Mouse (Mus musculus): ENCODE measurements around the gene Ptgir. TPM values are rescaled to one million over a fixed set of nuclear protein-coding genes. Genes with fewer than 3 reads are reported as not detected.
A peak's percentile ranks its signal among the peaks of the same experiment; 100 is the strongest.

Ptgir gene
- polyA plus RNA-seq, 1 experiment from 2014 or later = 1.2 TPM

DNA sequence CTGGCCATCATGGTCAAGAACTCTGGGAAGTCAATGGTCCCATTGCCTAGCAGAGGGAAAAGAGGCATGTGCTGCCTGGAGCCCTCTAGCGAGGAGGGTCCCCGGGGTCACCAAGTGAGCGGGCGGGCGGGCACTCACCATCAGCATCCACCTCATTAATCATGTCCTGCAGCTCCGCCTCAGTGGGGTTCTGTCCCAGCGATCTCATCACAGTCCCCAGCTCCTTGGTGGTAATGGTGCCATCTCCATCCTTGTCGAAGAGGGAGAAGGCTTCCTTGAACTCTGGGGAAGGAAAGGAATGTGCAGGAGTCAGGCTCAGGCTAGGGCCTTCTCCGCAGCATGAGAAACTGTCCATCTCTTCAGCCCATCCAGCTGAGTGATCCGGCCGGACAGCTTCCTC lies 11.2 kb downstream of the Ptgir start:
- 88% methylated on average over 11 of the region's 11 CpGs for WGBS
- peaks cover 47% of the 10 kb centered on the region for H3K4me1 ChIP-seq
- no peak for ATAC-seq (ENCODE audit: insufficient number of reproducible peaks, insufficient read depth, low FRiP score, low TSS enrichment, low read depth)

DNA sequence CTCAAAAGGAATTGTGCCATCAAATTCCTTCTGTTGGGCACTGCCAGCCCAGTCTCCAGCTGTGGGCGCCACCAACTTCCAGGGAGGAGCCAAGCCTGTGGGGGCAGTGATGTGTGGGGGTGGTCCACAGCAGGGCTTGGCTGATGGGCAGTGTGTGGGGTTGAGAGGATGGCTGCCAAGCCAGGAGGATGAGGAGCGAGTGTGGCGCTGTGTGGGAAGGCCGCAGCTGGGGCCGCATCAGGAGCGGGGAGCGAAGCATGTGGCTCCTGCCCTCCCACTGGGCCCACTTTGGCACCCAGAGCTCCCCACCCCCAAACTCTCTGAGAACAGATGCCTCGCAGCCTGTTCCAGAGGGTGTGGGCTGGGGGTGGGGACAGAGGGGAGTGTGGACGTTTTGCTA lies 11.7 kb downstream of the Ptgir start:
- Histone ChIP-seq H3K4me3 (no peak overlapping the region), H3K9me3 (no peaks in the 10 kb centered on the region), H3K4me2 (no peak overlapping the region), H3K27me3 (no peaks in the 10 kb centered on the region), H3K9ac (0 out of 2 replicates have a peak overlapping the region, but pooled peaks have one; percentile 11), H3K36me3 (peaks cover 61% of the 10 kb centered on the region), H3K27ac (no peak overlapping the region), H3K4me1 (peaks cover 51% of the 10 kb centered on the region)
- 89% methylated on average over 9 of the region's 9 CpGs for WGBS
- ATAC-seq (ENCODE audit: insufficient number of reproducible peaks, insufficient read depth, low FRiP score, low TSS enrichment, low read depth) = no peak

More for the DNA sequence above, 11.2 kb downstream of the Ptgir start:
- Histone ChIP-seq H3K9ac (no peak overlapping the region), H3K4me3 (no peak overlapping the region), H3K36me3 (peaks cover 61% of the 10 kb centered on the region), H3K27me3 (no peaks in the 10 kb centered on the region), H3K27ac (no peak overlapping the region), H3K9me3 (no peaks in the 10 kb centered on the region), H3K4me2 (no peak overlapping the region)

DNA sequence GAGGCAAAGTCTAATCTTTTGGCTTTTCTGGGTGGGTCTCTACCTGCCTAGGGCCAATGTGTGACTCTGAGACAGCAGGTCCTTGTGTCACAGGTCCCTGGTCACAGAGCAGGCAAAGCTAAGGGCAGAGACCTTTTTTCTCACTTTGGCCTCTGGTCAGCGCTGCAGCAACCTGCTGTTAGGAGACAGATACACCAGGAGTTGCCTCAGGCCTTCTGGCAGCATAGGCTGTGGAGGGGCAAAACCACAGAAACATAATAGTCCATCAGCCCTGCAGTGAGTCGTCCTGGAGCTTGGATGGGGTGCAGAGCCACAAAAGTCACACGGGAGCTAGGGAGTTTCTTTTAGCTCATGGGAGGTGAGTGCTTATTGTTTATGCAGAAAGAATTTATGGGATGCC lies 12.4 kb downstream of the Ptgir start:
- H3K27me3 ChIP-seq = no peaks in the 10 kb centered on the region
- peaks cover 51% of the 10 kb centered on the region for H3K4me1 ChIP-seq
- no peak overlapping the region for H3K4me2 ChIP-seq
- ATAC-seq (ENCODE audit: insufficient number of reproducible peaks, insufficient read depth, low FRiP score, low TSS enrichment, low read depth) = no peak
- peaks cover 61% of the 10 kb centered on the region for H3K36me3 ChIP-seq
- 69% methylated on average over 3 of the region's 3 CpGs for WGBS
- H3K9ac ChIP-seq = no peak overlapping the region
- no peak overlapping the region for H3K27ac ChIP-seq
- H3K4me3 ChIP-seq = no peak overlapping the region
- H3K9me3 ChIP-seq = no peaks in the 10 kb centered on the region

DNA sequence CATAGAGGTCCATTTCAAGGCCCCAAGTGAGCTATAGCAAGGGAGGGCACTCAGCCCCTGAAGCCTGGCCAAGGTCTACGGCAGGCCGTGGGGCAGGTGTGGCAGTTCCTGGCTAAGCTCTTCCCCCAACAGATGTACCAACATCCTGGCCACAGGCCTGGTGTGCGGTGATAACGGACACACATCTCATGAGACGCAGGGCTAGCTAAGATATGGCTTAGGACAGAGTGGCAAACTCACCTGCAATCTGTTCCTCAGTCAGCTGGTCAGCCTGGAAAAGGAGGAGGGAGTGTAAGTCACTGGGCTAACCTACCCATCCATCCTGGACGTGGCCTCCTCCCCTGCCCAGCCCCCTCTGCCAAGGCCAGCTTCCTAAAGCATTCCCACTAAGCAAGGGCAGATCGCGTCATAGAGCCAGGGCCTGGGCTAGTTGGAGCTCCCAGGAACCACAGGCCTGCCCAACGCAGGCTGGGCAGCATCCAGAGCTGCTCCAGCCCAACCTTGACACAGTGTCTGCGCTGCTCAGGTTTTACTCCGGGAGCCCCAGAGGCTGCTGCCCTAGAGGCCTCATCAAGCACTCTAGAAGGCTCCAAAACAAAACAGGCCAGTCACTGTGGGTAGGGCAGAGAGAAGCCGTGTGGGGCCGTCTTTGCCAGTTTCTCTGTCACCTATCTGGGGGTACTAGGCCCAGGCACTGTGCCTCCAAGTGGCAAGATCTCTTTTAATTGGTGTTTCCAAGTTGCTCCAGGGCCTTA lies 13.3 kb downstream of the Ptgir start:
- Histone ChIP-seq H3K4me2 (peak overlapping the region; percentile 90), H3K27me3 (no peaks in the 10 kb centered on the region), H3K9ac (peak overlapping the region; percentile 65), H3K27ac (peak overlapping the region; percentile 71), H3K4me1 (peaks cover 48% of the 10 kb centered on the region), H3K36me3 (peaks cover 56% of the 10 kb centered on the region), H3K9me3 (no peaks in the 10 kb centered on the region), H3K4me3 (peak overlapping the region; percentile 16)
- ATAC-seq (ENCODE audit: insufficient number of reproducible peaks, insufficient read depth, low FRiP score, low TSS enrichment, low read depth) = no peak
- WGBS = 76% methylated on average over 13 of the region's 13 CpGs

GRCm38 (mm10) chr7:16920150-16920579 lies 13.9 kb downstream of the Ptgir start:
- Histone ChIP-seq H3K4me2 (peak overlapping the region; percentile 90), H3K9ac (peak overlapping the region; percentile 65), H3K27ac (peak overlapping the region; percentile 71), H3K36me3 (peaks cover 50% of the 10 kb centered on the region), H3K27me3 (no peaks in the 10 kb centered on the region), H3K4me3 (peak overlapping the region; percentile 16), H3K4me1 (peaks cover 48% of the 10 kb centered on the region), H3K9me3 (no peaks in the 10 kb centered on the region)
- no peak for ATAC-seq (ENCODE audit: insufficient number of reproducible peaks, insufficient read depth, low FRiP score, low TSS enrichment, low read depth)
- 64% methylated on average over 7 of the region's 7 CpGs for WGBS

- H3K9ac ChIP-seq = peak overlapping the region; percentile 98
- peaks cover 41% of the 10 kb centered on the region for H3K36me3 ChIP-seq
- peak overlapping the region; percentile 90 for H3K4me2 ChIP-seq
- no peaks in the 10 kb centered on the region for H3K9me3 ChIP-seq
- H3K27ac ChIP-seq = peak overlapping the region; percentile 96
- H3K4me1 ChIP-seq = peaks cover 48% of the 10 kb centered on the region
- 25% methylated on average over 21 of the region's 21 CpGs for WGBS
- no peaks in the 10 kb centered on the region for H3K27me3 ChIP-seq
- H3K4me3 ChIP-seq = peak overlapping the region; percentile 94
- no peak for ATAC-seq (ENCODE audit: insufficient number of reproducible peaks, insufficient read depth, low FRiP score, low TSS enrichment, low read depth)
These were observed 14.8 kb downstream of the Ptgir start for GRCm38 (mm10) chr7:16920818-16921791.

DNA sequence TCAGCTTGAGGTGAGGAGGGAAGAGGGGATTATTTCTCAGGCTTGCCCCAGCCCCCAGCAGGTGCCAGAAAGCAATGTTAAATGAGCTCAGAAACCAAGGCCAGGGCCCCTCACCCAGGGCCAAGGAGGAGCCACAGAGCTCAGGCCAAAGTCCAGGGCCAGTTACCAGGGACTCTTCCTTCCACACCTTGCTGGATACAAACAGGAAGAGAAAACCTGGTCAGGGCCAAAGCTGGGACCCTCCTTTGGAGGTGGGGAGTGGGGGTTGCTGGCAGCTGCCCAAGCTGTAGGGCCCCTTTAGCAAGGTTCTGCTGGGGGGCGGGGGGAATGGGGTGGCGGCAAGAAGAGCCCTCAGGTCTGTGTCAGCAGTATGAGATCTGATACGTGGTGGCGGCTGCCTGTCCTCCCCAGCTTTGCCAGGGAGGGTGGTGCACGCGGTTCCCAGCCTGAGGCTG lies 15.6 kb downstream of the Ptgir start:
- H3K9ac ChIP-seq = peak overlapping the region; percentile 98
- no peak for ATAC-seq (ENCODE audit: insufficient number of reproducible peaks, insufficient read depth, low FRiP score, low TSS enrichment, low read depth)
- H3K4me2 ChIP-seq = peak overlapping the region; percentile 90
- H3K27me3 ChIP-seq = no peaks in the 10 kb centered on the region
- H3K4me1 ChIP-seq = peaks cover 48% of the 10 kb centered on the region
- peak overlapping the region; percentile 94 for H3K4me3 ChIP-seq
- 23% methylated on average over 6 of the region's 6 CpGs for WGBS
- H3K27ac ChIP-seq = peak overlapping the region; percentile 96
- H3K9me3 ChIP-seq = no peaks in the 10 kb centered on the region
- peaks cover 33% of the 10 kb centered on the region for H3K36me3 ChIP-seq

DNA sequence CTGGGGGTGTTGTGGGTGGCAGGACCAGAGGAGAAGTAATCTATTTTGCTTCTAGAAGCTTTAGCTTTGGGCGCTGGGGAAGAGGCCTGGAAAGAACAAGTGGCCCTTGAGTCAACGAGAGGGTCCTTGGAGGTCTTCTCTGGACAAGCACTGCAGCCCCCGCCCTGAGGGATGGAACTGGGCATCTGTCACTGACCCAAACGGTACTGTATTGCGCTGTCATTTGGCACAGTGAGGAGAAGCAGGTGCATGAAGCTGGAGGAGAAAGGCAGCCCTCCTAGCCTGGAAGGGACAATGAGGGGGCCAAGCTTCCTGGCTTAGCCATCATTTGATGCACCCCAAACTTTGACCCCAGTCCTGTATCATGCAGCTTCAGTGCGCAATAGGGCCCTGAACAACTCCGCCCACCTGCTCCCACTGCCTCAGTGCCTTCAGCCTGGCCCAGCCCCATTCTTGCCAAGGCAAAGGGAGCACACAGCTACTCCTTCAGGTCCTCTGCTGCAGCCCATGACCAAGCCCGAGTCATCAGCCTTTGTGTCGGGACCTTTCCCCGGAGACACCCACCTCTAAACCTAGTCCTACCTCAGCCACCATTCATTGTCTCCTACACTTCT lies 16.2 kb downstream of the Ptgir start:
- peaks cover 48% of the 10 kb centered on the region for H3K4me1 ChIP-seq
- no peak for ATAC-seq (ENCODE audit: insufficient number of reproducible peaks, insufficient read depth, low FRiP score, low TSS enrichment, low read depth)
- H3K36me3 ChIP-seq = peaks cover 27% of the 10 kb centered on the region
- WGBS = 48% methylated on average over 10 of the region's 10 CpGs
- no peaks in the 10 kb centered on the region for H3K27me3 ChIP-seq
- H3K27ac ChIP-seq = peak overlapping the region; percentile 96
- H3K4me2 ChIP-seq = peak overlapping the region; percentile 90
- H3K9me3 ChIP-seq = no peaks in the 10 kb centered on the region
- H3K9ac ChIP-seq = peak overlapping the region; percentile 98
- H3K4me3 ChIP-seq = peak overlapping the region; percentile 94

DNA sequence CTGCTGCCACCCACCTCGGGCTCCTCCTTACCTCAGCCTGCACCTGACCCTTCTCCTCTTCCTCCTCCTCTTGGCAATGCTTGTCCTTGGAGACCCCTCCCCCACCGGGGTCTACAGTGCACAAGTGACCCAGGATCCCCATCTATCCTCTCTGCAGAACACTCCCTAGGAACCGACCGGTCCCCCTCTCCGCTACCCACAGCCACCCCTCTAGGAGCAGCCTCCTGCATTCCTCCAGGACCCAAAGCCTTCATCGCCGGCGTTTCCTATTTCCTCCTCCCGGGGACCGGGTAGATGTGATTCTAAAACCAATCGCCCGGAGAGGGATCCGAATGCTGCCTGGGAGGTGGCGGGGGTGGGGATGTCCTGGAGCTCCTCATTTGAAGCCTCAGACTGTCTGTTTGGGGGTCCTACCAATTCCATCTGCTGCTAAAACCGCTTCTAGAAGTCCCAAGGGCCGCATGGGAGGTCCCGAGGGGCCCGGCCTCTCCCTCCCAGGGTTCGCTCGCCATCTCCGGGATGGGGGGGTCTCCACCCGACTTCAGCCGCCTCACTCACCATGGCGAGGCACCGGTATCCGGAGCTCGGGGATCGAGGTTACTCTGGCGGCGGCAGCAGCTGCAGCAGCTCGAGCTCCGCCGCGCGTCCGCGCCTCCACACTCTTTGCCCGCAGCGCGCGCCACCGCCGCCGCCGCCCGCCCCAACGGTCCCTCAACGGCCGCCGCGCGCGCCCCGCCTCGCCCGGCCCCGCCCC lies 17.2 kb downstream of the Ptgir start:
- ATAC-seq (ENCODE audit: insufficient number of reproducible peaks, insufficient read depth, low FRiP score, low TSS enrichment, low read depth) = no peak
- H3K9ac ChIP-seq = peak overlapping the region; percentile 98
- peaks cover 47% of the 10 kb centered on the region for H3K4me1 ChIP-seq
- H3K9me3 ChIP-seq = no peaks in the 10 kb centered on the region
- peaks cover 17% of the 10 kb centered on the region for H3K36me3 ChIP-seq
- peak overlapping the region; percentile 94 for H3K4me3 ChIP-seq
- no peaks in the 10 kb centered on the region for H3K27me3 ChIP-seq
- H3K4me2 ChIP-seq = peak overlapping the region; percentile 90
- WGBS = under 1% methylated on average over 57 of the region's 57 CpGs
- peak overlapping the region; percentile 96 for H3K27ac ChIP-seq

DNA sequence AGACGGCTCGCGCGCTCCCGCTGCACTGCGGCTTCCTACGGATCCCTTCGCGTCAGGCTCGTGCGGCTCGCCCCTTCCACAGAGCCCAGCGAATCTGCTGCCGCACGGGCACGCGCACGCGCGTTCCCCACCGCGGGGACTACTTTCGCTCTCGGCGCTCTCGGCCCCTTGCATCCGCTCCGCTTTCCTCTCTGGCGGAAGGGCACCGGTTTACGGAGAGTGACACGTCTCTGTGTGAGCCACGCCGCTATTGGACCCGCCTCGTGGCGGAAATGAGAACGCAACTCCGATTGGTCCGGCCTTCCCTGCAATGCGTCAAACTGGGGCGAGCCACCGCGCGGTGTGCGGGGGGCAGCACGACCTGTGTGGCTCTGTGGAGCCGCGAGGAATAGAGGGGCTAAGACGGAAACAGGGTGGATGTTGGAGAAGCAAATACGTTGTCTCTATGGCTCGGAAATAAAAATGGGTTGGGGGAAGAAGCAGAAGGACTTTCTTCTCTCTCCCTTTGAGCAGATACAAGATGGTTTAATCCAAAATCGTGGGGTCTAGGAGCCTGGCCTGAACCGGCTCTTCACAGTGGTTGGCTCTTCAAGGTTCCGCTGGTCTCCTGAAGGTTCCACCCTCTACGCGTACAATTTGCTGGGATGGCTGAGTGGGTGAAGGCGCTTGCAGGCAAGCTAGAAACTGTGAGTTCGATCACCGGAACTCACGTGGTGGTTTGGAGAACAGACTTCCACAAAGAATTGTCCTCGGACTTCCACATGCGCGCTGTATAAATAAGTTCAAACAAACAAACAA lies 17.9 kb downstream of the Ptgir start, which contains the start of gene Calm3:
Calm3 (minus strand) TSS at position 78 of the 798 bp plus-strand sequence.
- Histone ChIP-seq H3K9ac (peak within 1 kb of the TSS; percentile 98), H3K4me3 (peak within 1 kb of the TSS; percentile 94), H3K27me3 (no peaks in the 10 kb centered on the region), H3K27ac (peak within 1 kb of the TSS; percentile 96), H3K9me3 (no peaks in the 10 kb centered on the region), H3K4me1 (peaks cover 39% of the 10 kb centered on the region), H3K36me3 (peaks cover 10% of the 10 kb centered on the region), H3K4me2 (peak within 1 kb of the TSS; percentile 90)
- WGBS = 2% methylated on average over 64 of the region's 64 CpGs
- peak; percentile 89 for ATAC-seq (ENCODE audit: insufficient number of reproducible peaks, insufficient read depth, low FRiP score, low TSS enrichment, low read depth)
